Mouse (Mus musculus) stomach, embryonic 16.5 days (tissue): Measurements from ENCODE around the gene Lyst. TPM values are rescaled to one million over a fixed set of nuclear protein-coding genes. Genes with fewer than 3 reads are reported as not detected.

Source experiments
- ATAC-seq: fragments of 200-750 bp; cut with Nextera tagmentation; 2 replicates; pipeline ENCODE4 v1.8.0; 2017; ENCODE audit warnings: moderate number of reproducible peaks, moderate TSS enrichment; ENCODE audit not compliant: insufficient read depth, low FRiP score
- H3K27ac ChIP-seq: fragments of 300-500 bp; sonication (generic); 2 replicates; pipeline ENCODE4 v1.5.1; 2014; ENCODE audit warnings: low read length
- H3K27me3 ChIP-seq: fragments of 300-500 bp; sonication (generic); 2 replicates; pipeline ENCODE4 v1.6.1; 2014; ENCODE audit warnings: low read length, control low read depth, mixed read lengths; ENCODE audit not compliant: control insufficient read depth, insufficient read depth
- H3K36me3 ChIP-seq: fragments of 300-500 bp; sonication (generic); 2 replicates; pipeline ENCODE4 v1.6.1; 2014; ENCODE audit warnings: low read length; ENCODE audit not compliant: control insufficient read depth, insufficient read depth
- H3K4me1 ChIP-seq: fragments of 300-500 bp; sonication (generic); 2 replicates; pipeline ENCODE4 v1.6.1; 2014; ENCODE audit warnings: low read length, control low read depth, mixed read lengths; ENCODE audit not compliant: control insufficient read depth, insufficient read depth
- H3K4me2 ChIP-seq: fragments of 300-500 bp; sonication (generic); 2 replicates; pipeline ENCODE4 v1.6.1; 2014; ENCODE audit warnings: low read depth, low read length, mixed read lengths
- H3K4me3 ChIP-seq: fragments of 300-500 bp; sonication (generic); replicated peaks from 2 replicates; pipeline ENCODE4 v1.5.1; 2014; ENCODE audit warnings: mild to moderate bottlenecking, low read length
- H3K9ac ChIP-seq: fragments of 300-500 bp; sonication (generic); 2 replicates; pipeline ENCODE4 v1.6.1; 2014; ENCODE audit warnings: low read length
- H3K9me3 ChIP-seq: fragments of 300-500 bp; sonication (generic); replicated peaks from 2 replicates; pipeline ENCODE4 v1.6.1; 2016; ENCODE audit warnings: low read length, control low read depth; ENCODE audit not compliant: control insufficient read depth
- WGBS: fragments of 180-500 bp; shearing (Covaris S2); extraction: QIAGEN DNeasy Blood & Tissue Kit; methylation state at CpG from one replicate; pipeline ENCODE4 v1.1.7; 2014; 5-methylcytosine and 5-hydroxymethylcytosine counted together
- polyA plus RNA-seq: library from polyadenylated mRNA; unstranded; fragments of >200 nt; fragmentation: Nextera tagmentation; extraction: Ambion mirVana; gene quantifications from 2 replicates; pipeline ENCODE4 v1.2.1, GENCODE M21; 2015

Gene Lyst
- polyA plus RNA-seq, 1 experiment from 2014 or later: 4.9 TPM

DNA sequence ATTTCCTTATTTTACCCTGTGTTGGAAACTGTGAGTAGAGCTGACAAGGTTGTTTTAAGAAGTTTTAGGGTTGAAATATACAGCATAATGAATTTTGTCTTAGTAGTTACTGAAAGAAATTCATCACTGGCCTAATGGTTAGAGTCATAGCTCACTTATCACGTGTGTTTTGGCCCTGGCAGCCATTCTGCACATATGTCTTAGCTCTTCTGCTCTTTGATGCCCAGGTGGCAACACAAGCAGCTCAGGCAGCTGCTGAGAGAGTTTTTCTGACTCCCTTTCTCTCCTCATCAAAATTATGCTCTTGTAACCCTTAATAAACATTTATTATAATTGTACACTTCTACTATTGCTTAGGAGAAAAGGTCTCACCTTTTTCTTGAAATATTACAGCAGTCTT, 18.1 kb downstream of the Lyst start:
- Histone ChIP-seq H3K4me1 (no peaks in the 10 kb centered on the region), H3K4me3 (no peak overlapping the region), H3K9ac (no peak overlapping the region), H3K36me3 (no peaks in the 10 kb centered on the region), H3K9me3 (no peaks in the 10 kb centered on the region), H3K4me2 (no peak overlapping the region), H3K27me3 (no peaks in the 10 kb centered on the region), H3K27ac (no peak overlapping the region)
- WGBS: 29% methylated on average over 1 of the region's 1 CpGs
- no peak for ATAC-seq

- Histone ChIP-seq H3K36me3 (no peaks in the 10 kb centered on the region), H3K27ac (no peak overlapping the region), H3K4me3 (no peak overlapping the region), H3K9ac (no peak overlapping the region), H3K9me3 (no peaks in the 10 kb centered on the region), H3K27me3 (no peaks in the 10 kb centered on the region), H3K4me2 (no peak overlapping the region), H3K4me1 (no peaks in the 10 kb centered on the region)
- ATAC-seq: no peak
- WGBS: 63% methylated on average over 2 of the region's 2 CpGs
These were observed 19.5 kb downstream of the Lyst start for GRCm38 (mm10) chr13:13609655-13610054.

DNA sequence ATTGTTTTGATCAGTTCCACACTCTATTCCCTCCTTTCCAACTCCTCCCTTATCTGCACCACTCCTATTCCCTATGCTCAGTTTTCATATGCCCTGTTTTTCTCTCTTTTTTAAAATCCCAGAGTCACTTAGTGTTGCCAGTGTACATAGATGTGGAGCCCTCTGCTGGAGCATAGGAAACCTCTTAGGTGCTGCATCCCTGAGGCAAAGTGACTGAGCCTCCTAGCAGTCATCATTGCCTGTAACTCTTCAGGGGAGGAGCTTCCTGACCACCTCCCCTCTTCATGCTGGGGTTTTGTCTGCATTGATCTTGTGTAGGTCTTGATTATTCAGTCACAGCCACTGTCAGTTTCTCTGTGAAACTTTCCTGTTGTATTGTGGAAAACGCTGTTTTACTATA, 22.7 kb downstream of the Lyst start:
- no peak overlapping the region for H3K4me2 ChIP-seq
- H3K36me3 ChIP-seq: no peaks in the 10 kb centered on the region
- no peak overlapping the region for H3K27ac ChIP-seq
- H3K27me3 ChIP-seq: no peaks in the 10 kb centered on the region
- H3K4me3 ChIP-seq: no peak overlapping the region
- ATAC-seq: no peak
- no peaks in the 10 kb centered on the region for H3K4me1 ChIP-seq
- H3K9me3 ChIP-seq: no peaks in the 10 kb centered on the region
- WGBS: 88% methylated on average over 1 of the region's 1 CpGs
- H3K9ac ChIP-seq: no peak overlapping the region

DNA sequence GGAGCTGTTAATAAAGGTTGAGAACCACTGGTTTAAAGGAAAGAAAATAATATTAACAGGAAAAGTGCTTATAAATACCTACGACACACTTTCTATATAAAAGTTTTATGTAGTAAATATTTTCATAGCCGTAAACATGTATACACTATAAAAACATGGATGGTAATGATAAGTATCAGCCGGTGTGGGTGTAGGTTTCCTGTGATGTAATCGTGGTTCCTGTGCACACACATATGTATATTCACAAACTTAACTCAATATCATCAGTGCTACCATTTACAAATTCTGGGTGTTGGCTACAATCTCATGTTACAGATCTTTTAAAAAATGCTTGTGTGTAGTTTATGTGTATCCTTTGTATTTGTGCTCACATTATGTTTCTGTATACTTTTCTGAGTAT, 24.0 kb downstream of the Lyst start:
- 94% methylated on average over 4 of the region's 4 CpGs for WGBS

DNA sequence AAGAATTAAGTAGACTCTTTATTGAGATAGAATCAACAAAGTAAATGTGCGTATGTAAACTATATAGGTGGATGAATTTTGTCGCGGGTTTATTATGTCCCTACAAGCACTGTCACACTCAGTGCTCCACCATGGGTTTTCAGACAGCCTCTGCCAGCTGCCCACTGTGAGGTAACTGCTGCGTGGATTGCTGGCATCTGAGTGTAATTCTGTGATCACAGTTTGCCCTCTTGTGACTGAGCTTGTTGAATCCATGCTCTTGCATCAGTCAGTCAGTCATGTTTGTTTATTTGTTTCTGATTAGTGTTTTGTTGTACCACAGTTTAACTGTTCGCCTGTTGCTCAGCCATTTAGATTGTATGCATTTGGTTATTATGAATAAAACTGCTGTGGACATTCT, 31.3 kb downstream of the Lyst start:
- no peak overlapping the region for H3K27ac ChIP-seq
- H3K36me3 ChIP-seq: no peaks in the 10 kb centered on the region
- H3K4me2 ChIP-seq: no peak overlapping the region
- no peak overlapping the region for H3K4me3 ChIP-seq
- 75% methylated on average over 5 of the region's 5 CpGs for WGBS
- H3K9me3 ChIP-seq: no peaks in the 10 kb centered on the region
- no peaks in the 10 kb centered on the region for H3K4me1 ChIP-seq
- ATAC-seq: no peak
- no peak overlapping the region for H3K9ac ChIP-seq
- H3K27me3 ChIP-seq: no peaks in the 10 kb centered on the region

More for the DNA sequence above, 24.0 kb downstream of the Lyst start:
- H3K4me1 ChIP-seq: no peaks in the 10 kb centered on the region
- no peak overlapping the region for H3K27ac ChIP-seq
- no peak overlapping the region for H3K4me3 ChIP-seq
- no peaks in the 10 kb centered on the region for H3K36me3 ChIP-seq
- H3K9me3 ChIP-seq: no peaks in the 10 kb centered on the region
- no peak overlapping the region for H3K4me2 ChIP-seq
- no peak overlapping the region for H3K9ac ChIP-seq
- no peak for ATAC-seq
- no peaks in the 10 kb centered on the region for H3K27me3 ChIP-seq

- Histone ChIP-seq H3K4me1 (no peaks in the 10 kb centered on the region), H3K36me3 (no peaks in the 10 kb centered on the region), H3K9me3 (no peaks in the 10 kb centered on the region), H3K4me2 (no peak overlapping the region), H3K4me3 (no peak overlapping the region), H3K27me3 (no peaks in the 10 kb centered on the region), H3K27ac (no peak overlapping the region), H3K9ac (no peak overlapping the region)
- 79% methylated on average over 3 of the region's 3 CpGs for WGBS
- ATAC-seq: no peak
These were observed 32.4 kb downstream of the Lyst start for GRCm38 (mm10) chr13:13622565-13622964.

GRCm38 (mm10) chr13:13633746-13634145, 43.5 kb downstream of the Lyst start:
- Histone ChIP-seq H3K4me2 (no peak overlapping the region), H3K27ac (no peak overlapping the region), H3K4me1 (no peaks in the 10 kb centered on the region), H3K9ac (no peak overlapping the region), H3K36me3 (no peaks in the 10 kb centered on the region), H3K27me3 (no peaks in the 10 kb centered on the region), H3K9me3 (no peaks in the 10 kb centered on the region), H3K4me3 (no peak overlapping the region)
- ATAC-seq: no peak
- WGBS: 77% methylated on average over 1 of the region's 1 CpGs

DNA sequence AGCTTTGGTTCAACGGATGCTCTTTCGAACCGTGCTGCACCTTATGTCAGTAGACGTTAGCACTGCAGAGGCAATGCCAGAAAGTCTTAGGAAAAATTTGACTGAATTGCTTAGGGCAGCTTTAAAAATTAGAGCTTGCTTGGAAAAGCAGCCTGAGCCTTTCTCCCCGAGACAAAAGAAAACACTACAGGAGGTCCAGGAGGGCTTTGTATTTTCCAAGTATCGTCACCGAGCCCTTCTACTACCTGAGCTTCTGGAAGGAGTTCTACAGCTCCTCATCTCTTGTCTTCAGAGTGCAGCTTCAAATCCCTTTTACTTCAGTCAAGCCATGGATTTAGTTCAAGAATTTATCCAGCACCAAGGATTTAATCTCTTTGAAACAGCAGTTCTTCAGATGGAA, 44.5 kb downstream of the Lyst start:
- WGBS: 72% methylated on average over 7 of the region's 7 CpGs

DNA sequence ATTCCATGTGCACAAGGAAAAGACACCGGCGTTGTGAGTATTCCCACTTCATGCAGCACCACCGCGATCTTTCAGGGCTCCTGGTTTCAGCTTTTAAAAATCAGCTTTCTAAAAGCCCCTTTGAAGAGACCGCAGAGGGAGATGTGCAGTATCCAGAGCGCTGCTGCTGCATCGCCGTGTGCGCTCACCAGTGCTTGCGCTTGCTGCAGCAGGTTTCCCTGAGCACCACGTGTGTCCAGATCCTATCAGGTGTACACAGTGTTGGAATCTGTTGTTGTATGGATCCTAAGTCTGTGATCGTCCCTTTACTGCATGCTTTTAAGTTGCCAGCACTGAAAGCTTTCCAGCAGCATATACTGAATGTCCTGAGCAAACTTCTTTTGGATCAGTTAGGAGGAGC, 45.0 kb downstream of the Lyst start:
- Histone ChIP-seq H3K27me3 (no peaks in the 10 kb centered on the region), H3K9me3 (no peaks in the 10 kb centered on the region), H3K4me3 (no peak overlapping the region), H3K4me2 (no peak overlapping the region), H3K4me1 (no peaks in the 10 kb centered on the region), H3K27ac (no peak overlapping the region), H3K36me3 (no peaks in the 10 kb centered on the region), H3K9ac (no peak overlapping the region)
- 76% methylated on average over 12 of the region's 12 CpGs for WGBS
- no peak for ATAC-seq

More for the DNA sequence above, 44.5 kb downstream of the Lyst start:
- H3K9me3 ChIP-seq: no peaks in the 10 kb centered on the region
- H3K27ac ChIP-seq: no peak overlapping the region
- ATAC-seq: no peak
- no peak overlapping the region for H3K9ac ChIP-seq
- H3K4me2 ChIP-seq: no peak overlapping the region
- H3K4me1 ChIP-seq: no peaks in the 10 kb centered on the region
- no peaks in the 10 kb centered on the region for H3K27me3 ChIP-seq
- no peak overlapping the region for H3K4me3 ChIP-seq
- H3K36me3 ChIP-seq: no peaks in the 10 kb centered on the region

DNA sequence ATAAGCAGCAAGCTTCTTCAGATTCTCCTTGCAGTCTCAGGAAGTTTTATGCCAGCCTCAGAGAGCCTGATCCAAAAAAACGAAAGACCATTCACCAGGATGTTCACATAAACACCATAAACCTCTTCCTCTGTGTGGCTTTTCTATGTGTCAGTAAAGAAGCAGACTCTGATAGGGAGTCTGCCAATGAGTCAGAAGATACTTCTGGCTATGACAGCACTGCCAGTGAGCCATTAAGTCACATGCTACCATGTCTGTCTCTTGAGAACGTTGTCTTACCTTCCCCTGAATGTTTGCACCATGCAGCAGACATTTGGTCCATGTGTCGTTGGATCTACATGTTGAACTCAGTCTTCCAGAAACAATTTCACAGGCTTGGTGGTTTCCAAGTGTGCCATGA, 47.4 kb downstream of the Lyst start:
- no peak overlapping the region for H3K4me3 ChIP-seq
- H3K27me3 ChIP-seq: no peaks in the 10 kb centered on the region
- H3K36me3 ChIP-seq: no peaks in the 10 kb centered on the region
- H3K4me2 ChIP-seq: no peak overlapping the region
- WGBS: 78% methylated on average over 3 of the region's 3 CpGs
- no peaks in the 10 kb centered on the region for H3K4me1 ChIP-seq
- no peak overlapping the region for H3K9ac ChIP-seq
- ATAC-seq: no peak
- no peak overlapping the region for H3K27ac ChIP-seq
- no peaks in the 10 kb centered on the region for H3K9me3 ChIP-seq
